Mouse (Mus musculus) neural tube, embryonic 15.5 days (tissue): ENCODE results near the gene Slc8a1. TPM values are rescaled to one million over a fixed set of nuclear protein-coding genes. Genes with fewer than 3 reads are reported as not detected.
A peak's percentile ranks its signal among the peaks of the same experiment; 100 is the strongest.

ENCODE experiments used
- ATAC-seq: fragments of 200-750 bp; cut with Nextera tagmentation; 2 replicates; pipeline ENCODE4 v1.8.0; 2017; ENCODE audit warnings: mild to moderate bottlenecking, moderate TSS enrichment, moderate library complexity; ENCODE audit not compliant: low FRiP score
- H3K27ac ChIP-seq: fragments of 300-500 bp; sonication (generic); replicated peaks from 2 replicates; pipeline ENCODE4 v1.5.1; 2015; ENCODE audit warnings: mild to moderate bottlenecking, inconsistent platforms
- H3K27me3 ChIP-seq: fragments of 300-500 bp; sonication (generic); replicated peaks from 2 replicates; pipeline ENCODE4 v1.6.1; 2015; ENCODE audit warnings: inconsistent platforms
- H3K36me3 ChIP-seq: fragments of 300-500 bp; sonication (generic); 2 replicates; pipeline ENCODE4 v1.6.1; 2015; ENCODE audit warnings: inconsistent platforms
- H3K4me1 ChIP-seq: fragments of 300-500 bp; sonication (generic); 2 replicates; pipeline ENCODE4 v1.6.1; 2015; ENCODE audit warnings: inconsistent platforms
- H3K4me2 ChIP-seq: fragments of 300-500 bp; sonication (generic); 2 replicates; pipeline ENCODE4 v1.6.1; 2015; ENCODE audit warnings: inconsistent platforms, mild to moderate bottlenecking, moderate library complexity
- H3K4me3 ChIP-seq: fragments of 300-500 bp; sonication (generic); replicated peaks from 2 replicates; pipeline ENCODE4 v1.5.1; 2015; ENCODE audit warnings: mild to moderate bottlenecking, inconsistent platforms
- H3K9ac ChIP-seq: fragments of 300-500 bp; sonication (generic); replicated peaks from 2 replicates; pipeline ENCODE4 v1.6.1; 2015; ENCODE audit warnings: mild to moderate bottlenecking, inconsistent platforms
- H3K9me3 ChIP-seq: fragments of 300-500 bp; sonication (generic); replicated peaks from 2 replicates; pipeline ENCODE4 v1.6.1; 2016; ENCODE audit warnings: inconsistent platforms
- WGBS: fragments of 180-500 bp; shearing (Covaris S2); methylation state at CpG from one replicate; pipeline ENCODE4 v1.1.7; 2015; ENCODE audit warnings: mixed read lengths; 5-methylcytosine and 5-hydroxymethylcytosine counted together
- polyA plus RNA-seq: library from polyadenylated mRNA; unstranded; fragments of >200 nt; fragmentation: Nextera tagmentation; extraction: Ambion mirVana; gene quantifications from 2 replicates; pipeline ENCODE4 v1.2.1, GENCODE M21; 2015

The Slc8a1 gene
- polyA plus RNA-seq, 1 experiment from 2014 or later, result 23.1 TPM

DNA sequence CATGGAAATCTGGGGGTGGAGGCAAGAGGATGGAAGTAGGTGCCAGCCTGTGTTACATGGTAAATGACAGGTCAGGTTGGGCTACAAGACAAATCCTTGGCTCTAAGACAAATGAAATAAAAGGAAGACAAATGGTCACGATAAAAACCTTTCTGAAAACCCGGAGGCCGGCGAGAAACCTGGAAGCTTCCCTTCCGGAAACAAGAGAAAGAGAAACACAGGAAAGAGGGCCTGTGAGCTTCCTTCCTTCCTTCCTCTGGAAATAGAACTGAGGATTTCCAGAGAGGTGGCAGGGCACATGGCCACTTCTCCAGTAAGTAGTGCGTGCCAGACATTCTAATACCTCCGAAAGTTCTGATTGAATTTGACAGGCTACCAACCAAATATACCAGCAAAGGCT, 282.2 kb downstream of the Slc8a1 start:
- Histone ChIP-seq H3K4me1 (0 out of 2 replicates have a peak, but pooled peaks cover 5% of the 10 kb centered on the region), H3K36me3 (no peaks in the 10 kb centered on the region), H3K27ac (no peak overlapping the region), H3K4me2 (no peak overlapping the region), H3K27me3 (no peaks in the 10 kb centered on the region), H3K9me3 (no peaks in the 10 kb centered on the region), H3K4me3 (no peak overlapping the region), H3K9ac (no peak overlapping the region)
- 89% methylated on average over 7 of the region's 7 CpGs for WGBS
- ATAC-seq, result no peak

- no peak for ATAC-seq
- Histone ChIP-seq H3K9ac (no peak overlapping the region), H3K27ac (no peak overlapping the region), H3K27me3 (no peaks in the 10 kb centered on the region), H3K4me3 (no peak overlapping the region), H3K4me1 (0 out of 2 replicates have a peak, but pooled peaks cover 2% of the 10 kb centered on the region), H3K9me3 (no peaks in the 10 kb centered on the region), H3K36me3 (no peaks in the 10 kb centered on the region), H3K4me2 (no peak overlapping the region)
- WGBS, result 65% methylated on average over 3 of the region's 3 CpGs
Observed at GRCm38 (mm10) chr17:81455269-81455668, 282.9 kb downstream of the Slc8a1 start.

DNA sequence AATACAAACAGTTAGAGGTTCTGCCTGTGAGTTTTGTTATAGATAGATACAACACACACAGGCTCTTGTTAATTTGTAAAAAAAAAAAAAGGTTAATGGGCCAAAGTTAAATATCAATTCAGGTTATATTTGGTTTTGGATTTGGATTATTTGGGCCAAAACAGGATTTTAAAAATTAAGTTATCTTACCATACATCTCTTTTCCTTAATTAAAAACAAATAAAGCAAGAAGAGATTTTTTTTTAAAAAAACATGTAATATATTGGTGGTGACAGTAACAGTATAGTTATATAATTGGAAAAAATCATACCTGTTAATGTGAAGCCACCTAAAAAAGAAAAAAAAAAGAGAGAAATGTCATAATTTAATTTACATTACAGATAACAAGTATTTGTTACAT, 296.7 kb downstream of the Slc8a1 start, which contains the start of gene Gm11096:
Gm11096 (plus strand) TSS at position 301 of the 400 bp plus-strand sequence.
- H3K36me3 ChIP-seq, result peaks cover 12% of the 10 kb centered on the region; the same call in 1 of the 2 replicates
- H3K27me3 ChIP-seq, result no peaks in the 10 kb centered on the region
- no peak within 1 kb of the TSS for H3K4me2 ChIP-seq
- no peaks in the 10 kb centered on the region for H3K4me1 ChIP-seq
- no peaks in the 10 kb centered on the region for H3K9me3 ChIP-seq
- ATAC-seq, result no peak
- no peak within 1 kb of the TSS for H3K27ac ChIP-seq
- H3K4me3 ChIP-seq, result no peak within 1 kb of the TSS
- no peak within 1 kb of the TSS for H3K9ac ChIP-seq

- Histone ChIP-seq H3K4me1 (no peaks in the 10 kb centered on the region), H3K4me2 (no peak overlapping the region), H3K4me3 (no peak overlapping the region), H3K36me3 (0 out of 2 replicates have a peak, but pooled peaks cover 6% of the 10 kb centered on the region), H3K27me3 (no peaks in the 10 kb centered on the region), H3K9ac (no peak overlapping the region), H3K9me3 (no peaks in the 10 kb centered on the region), H3K27ac (no peak overlapping the region)
- no peak for ATAC-seq
- WGBS, result 64% methylated on average over 5 of the region's 5 CpGs
Observed at GRCm38 (mm10) chr17:81433148-81433547, 305.0 kb downstream of the Slc8a1 start.

GRCm38 (mm10) chr17:81432733-81433132, 305.4 kb downstream of the Slc8a1 start:
- Histone ChIP-seq H3K36me3 (0 out of 2 replicates have a peak, but pooled peaks cover 6% of the 10 kb centered on the region), H3K9ac (no peak overlapping the region), H3K27me3 (no peaks in the 10 kb centered on the region), H3K4me3 (no peak overlapping the region), H3K9me3 (no peaks in the 10 kb centered on the region), H3K4me1 (0 out of 2 replicates have a peak, but pooled peaks cover under 1% of the 10 kb centered on the region), H3K27ac (no peak overlapping the region), H3K4me2 (no peak overlapping the region)
- no peak for ATAC-seq
- 80% methylated on average over 2 of the region's 2 CpGs for whole genome bisulfite sequencing

DNA sequence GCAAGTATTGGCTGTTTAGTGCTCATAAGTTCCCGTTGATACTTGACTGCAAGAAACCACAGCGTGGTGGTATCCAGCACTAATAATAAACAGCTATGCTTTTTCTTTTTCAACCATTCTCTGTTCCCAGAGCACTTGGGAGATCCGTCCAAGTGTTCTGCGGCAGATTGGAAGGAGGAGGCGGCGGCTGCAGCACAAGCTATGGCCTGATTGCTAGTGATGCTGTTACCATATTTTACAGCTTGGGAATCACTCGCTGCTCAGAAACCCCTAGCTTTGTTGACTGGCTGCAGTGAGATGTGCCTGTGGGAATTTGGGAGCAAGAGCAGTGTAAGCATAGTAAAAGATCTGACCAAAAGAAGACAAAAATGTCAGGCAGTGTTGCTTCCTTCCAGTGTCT, 310.9 kb downstream of the Slc8a1 start:
- Histone ChIP-seq H3K27ac (peak overlapping the region; percentile 38; the same call in 1 of the 2 replicates), H3K4me2 (no peak overlapping the region), H3K9ac (no peak overlapping the region), H3K27me3 (no peaks in the 10 kb centered on the region), H3K36me3 (0 out of 2 replicates have a peak, but pooled peaks cover 9% of the 10 kb centered on the region), H3K9me3 (no peaks in the 10 kb centered on the region), H3K4me1 (peaks cover 19% of the 10 kb centered on the region), H3K4me3 (no peak overlapping the region)
- 67% methylated on average over 7 of the region's 7 CpGs for WGBS
- no peak for ATAC-seq

- no peak overlapping the region for H3K4me2 ChIP-seq
- H3K9ac ChIP-seq, result no peak overlapping the region; the same call in 1 of the 2 replicates
- no peak for ATAC-seq
- H3K27me3 ChIP-seq, result no peaks in the 10 kb centered on the region
- 33% methylated on average over 10 of the region's 10 CpGs for WGBS
- peak overlapping the region; percentile 67 for H3K27ac ChIP-seq
- no peak overlapping the region for H3K4me3 ChIP-seq
- H3K36me3 ChIP-seq, result 0 out of 2 replicates have a peak, but pooled peaks cover 7% of the 10 kb centered on the region
- H3K9me3 ChIP-seq, result no peaks in the 10 kb centered on the region
- H3K4me1 ChIP-seq, result peaks cover 29% of the 10 kb centered on the region
Observed at GRCm38 (mm10) chr17:81424256-81424912, 313.8 kb downstream of the Slc8a1 start.

DNA sequence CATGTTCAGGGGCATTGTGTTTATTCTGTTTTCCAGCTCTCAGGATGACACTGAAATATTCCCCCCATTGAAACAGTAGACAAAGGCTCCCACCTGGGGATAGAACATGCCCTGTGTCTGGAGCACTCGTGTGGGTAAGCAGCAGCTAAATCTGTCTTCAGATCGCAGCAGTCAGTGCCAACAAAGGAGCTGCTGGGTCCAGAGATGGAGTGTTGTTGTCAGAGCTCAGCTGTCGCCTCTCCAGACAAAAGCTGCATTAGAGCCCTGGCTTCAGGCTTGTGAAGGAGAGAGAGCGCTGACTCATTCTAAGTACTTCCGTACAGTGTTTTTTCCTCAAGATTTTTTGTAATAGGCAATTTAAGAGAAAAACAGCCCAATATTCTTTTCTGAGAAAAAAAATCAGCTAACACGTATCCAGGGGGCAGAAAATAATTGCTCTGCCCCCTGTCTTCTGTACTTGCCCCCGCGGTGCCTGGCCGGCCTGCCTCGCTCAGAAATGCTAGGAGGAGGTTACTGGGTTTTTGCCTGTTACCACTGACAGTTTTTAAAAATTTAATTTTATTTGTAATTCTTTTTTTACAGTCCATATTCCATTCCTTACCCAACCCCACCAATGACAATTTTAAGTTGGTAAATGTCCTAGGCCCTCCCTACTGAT, 318.2 kb downstream of the Slc8a1 start:
- Histone ChIP-seq H3K9ac (no peak overlapping the region), H3K4me2 (no peak overlapping the region), H3K9me3 (no peaks in the 10 kb centered on the region), H3K27ac (peak overlapping the region; percentile 45), H3K27me3 (no peaks in the 10 kb centered on the region), H3K4me3 (no peak overlapping the region), H3K36me3 (peaks cover 2% of the 10 kb centered on the region; the same call in 1 of the 2 replicates), H3K4me1 (peaks cover 22% of the 10 kb centered on the region)
- 0 out of 2 replicates have a peak, but pooled peaks have one; percentile 25 for ATAC-seq
- 51% methylated on average over 10 of the region's 10 CpGs for WGBS

GRCm38 (mm10) chr17:81416361-81417114, 321.6 kb downstream of the Slc8a1 start:
- H3K27ac ChIP-seq, result no peak overlapping the region
- H3K27me3 ChIP-seq, result no peaks in the 10 kb centered on the region
- ATAC-seq, result no peak
- no peak overlapping the region for H3K4me3 ChIP-seq
- H3K4me1 ChIP-seq, result 0 out of 2 replicates have a peak, but pooled peaks cover 5% of the 10 kb centered on the region
- WGBS, result 86% methylated on average over 6 of the region's 6 CpGs
- H3K36me3 ChIP-seq, result peaks cover 2% of the 10 kb centered on the region; the same call in 1 of the 2 replicates
- no peak overlapping the region for H3K9ac ChIP-seq
- no peaks in the 10 kb centered on the region for H3K9me3 ChIP-seq
- no peak overlapping the region for H3K4me2 ChIP-seq

DNA sequence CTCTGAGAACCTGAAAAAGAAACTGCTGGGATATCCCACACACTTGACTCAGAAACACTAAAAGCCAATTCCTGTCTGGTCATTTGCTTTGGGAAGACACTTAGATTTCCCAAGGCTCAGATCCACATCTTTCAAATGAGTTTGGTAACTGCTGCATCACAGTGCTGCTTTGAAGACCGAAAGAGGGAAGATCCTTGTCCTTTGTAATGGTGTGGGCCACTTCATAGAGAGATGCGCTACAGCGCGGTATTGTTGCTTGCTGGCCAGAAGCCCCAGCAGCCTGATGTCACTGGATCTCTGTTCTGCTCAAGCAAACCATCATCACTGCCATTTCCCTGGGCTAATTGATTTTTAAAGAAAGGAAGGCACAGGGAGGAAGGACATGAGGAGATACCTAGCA, 325.4 kb downstream of the Slc8a1 start:
- 92% methylated on average over 4 of the region's 4 CpGs for WGBS
- no peak for ATAC-seq
- Histone ChIP-seq H3K9me3 (no peaks in the 10 kb centered on the region), H3K27ac (no peak overlapping the region), H3K9ac (no peak overlapping the region), H3K27me3 (no peaks in the 10 kb centered on the region), H3K4me1 (no peaks in the 10 kb centered on the region), H3K4me2 (no peak overlapping the region), H3K4me3 (no peak overlapping the region), H3K36me3 (peaks cover 8% of the 10 kb centered on the region)

DNA sequence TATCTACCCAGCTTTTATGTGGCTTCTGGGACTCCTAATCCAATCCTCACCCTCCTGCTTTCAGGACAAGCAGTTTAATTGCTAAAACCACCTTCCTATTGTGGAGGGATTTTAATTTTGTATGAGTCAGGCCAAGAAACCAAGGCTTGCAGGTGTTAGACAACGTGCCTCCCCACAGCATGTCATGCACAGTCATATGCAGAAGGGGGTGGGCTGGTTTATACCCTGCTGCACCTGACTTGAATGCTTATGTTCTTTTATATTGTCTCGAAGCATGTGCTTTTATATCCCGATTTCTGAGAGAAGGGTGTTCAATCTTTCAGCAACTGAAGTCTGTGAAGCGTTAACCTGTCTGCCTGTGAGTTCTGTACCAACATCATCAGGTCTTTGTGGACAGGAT, 334.0 kb downstream of the Slc8a1 start:
- Histone ChIP-seq H3K4me1 (peaks cover 30% of the 10 kb centered on the region), H3K4me3 (no peak overlapping the region), H3K4me2 (no peak overlapping the region), H3K27ac (peak overlapping the region; percentile 56; the same call in 1 of the 2 replicates), H3K27me3 (no peaks in the 10 kb centered on the region), H3K36me3 (peaks cover 16% of the 10 kb centered on the region), H3K9ac (no peak overlapping the region), H3K9me3 (no peaks in the 10 kb centered on the region)
- peak; percentile 72 for ATAC-seq
- 35% methylated on average over 4 of the region's 4 CpGs for WGBS
